Comparison of ENCODE assay signal across 11 mouse cellular contexts in genomic region chr19:34706261-34706660, GRCm38 (mm10). TPM values are rescaled to one million over a fixed set of nuclear protein-coding genes. Genes with fewer than 3 reads are reported as not detected.
DNase-seq lines count a peak whose midpoint lies in the region; ATAC-seq and TF ChIP-seq lines count a peak whose summit lies in the region.
"Had no signal": no experiment of that assay in that cellular context is flagged by ENCODE, and none has a peak within 500 bp of the region (broad histone marks: within the 10 kb centered on the region; RNA-seq: fewer than 3 reads in every experiment).

No protein-coding gene starts in this region.

- peak overlapping the region; percentile 29 for H3K4me2 ChIP-seq in heart, embryonic 13.5 days
- H3K4me2 ChIP-seq in kidney, embryonic 15.5 days, result no peak overlapping the region
- H3K4me2 ChIP-seq in lung, embryonic 16.5 days (ENCODE audit: low read depth, low read length), result no peak overlapping the region
- H3K4me2 ChIP-seq: limb, embryonic 13.5 days had no signal

- TF ChIP-seq CTCF in Patski (IDR thresholded peaks at IDR 0.05), result no peak

- in situ Hi-C loops in Patski (cut with MboI; ENCODE audit: low pct_unique_long_range_greater_than_20kb), result no loop called here

- CTCF ChIA-PET in Patski (lab: Charles Lee), result interaction anchor here (1.4 kb wide), 1 partner anchor 11 kb away, joined by 4 read pairs; no protein-coding TSS in a partner anchor

- peak overlapping the region; percentile 26 for H3K27ac ChIP-seq in heart, embryonic 13.5 days (replicated peaks)
- H3K27ac ChIP-seq in kidney, embryonic 15.5 days, result no peak overlapping the region
- H3K27ac ChIP-seq in lung, embryonic 16.5 days (ENCODE audit: low read length), result peak overlapping the region; percentile 89
- H3K27ac ChIP-seq: heart, adult 2 months; limb, embryonic 13.5 days had no signal

- no peaks in the 10 kb centered on the region for H3K36me3 ChIP-seq in heart, embryonic 13.5 days
- no peaks in the 10 kb centered on the region for H3K36me3 ChIP-seq in kidney, embryonic 15.5 days
- H3K36me3 ChIP-seq in lung, embryonic 16.5 days (ENCODE audit: control insufficient read depth, insufficient read depth, low read length), result no peaks in the 10 kb centered on the region
- H3K36me3 ChIP-seq: limb, embryonic 13.5 days had no signal

- H3K27me3 ChIP-seq in heart, embryonic 13.5 days (replicated peaks), result no peaks in the 10 kb centered on the region
- no peaks in the 10 kb centered on the region for H3K27me3 ChIP-seq in Patski
- H3K27me3 ChIP-seq in kidney, embryonic 15.5 days, result no peaks in the 10 kb centered on the region
- no peaks in the 10 kb centered on the region for H3K27me3 ChIP-seq in lung, embryonic 16.5 days (ENCODE audit: control insufficient read depth, insufficient read depth, low read depth, low read length)
- H3K27me3 ChIP-seq: limb, embryonic 13.5 days had no signal

- intact Hi-C loops in heart, postnatal 25 days (cut with DNase I), result no loop called here

- no peak for DNase-seq in heart, postnatal 25 days (ENCODE audit: low spot score)
- DNase-seq in Patski (ENCODE audit: low read depth, low spot score), result no peak
- no peak for DNase-seq in thymus, postnatal 4 days
- no peak for DNase-seq in layer of hippocampus, postnatal 10 days (ENCODE audit: low spot score in 2 of 2)
- DNase-seq in gastrocnemius, adult 18-20 months (ENCODE audit: low spot score), result no peak
- DNase-seq: heart, adult 2 months had no signal

- no peak for ATAC-seq in heart, embryonic 13.5 days (ENCODE audit: extremely low read depth, insufficient number of reproducible peaks, low FRiP score, low TSS enrichment)
- peak; percentile 76 for ATAC-seq in Patski
- ATAC-seq in kidney, embryonic 15.5 days (replicated peaks; ENCODE audit: low FRiP score), result 0 out of 2 replicates have a peak, but pooled peaks have one; percentile 52
- peak; percentile 94 for ATAC-seq in lung, embryonic 16.5 days (ENCODE audit: low read depth)

- WGBS in heart, embryonic 13.5 days, result 27% methylated on average over 6 of the region's 6 CpGs
- 55% methylated on average over 6 of the region's 6 CpGs for WGBS in kidney, embryonic 15.5 days
- WGBS in lung, embryonic 16.5 days, result 21% methylated on average over 6 of the region's 6 CpGs

- H3K4me3 ChIP-seq in heart, embryonic 13.5 days, result no peak overlapping the region
- H3K4me3 ChIP-seq in kidney, embryonic 15.5 days (replicated peaks), result no peak overlapping the region
- no peak overlapping the region for H3K4me3 ChIP-seq in lung, embryonic 16.5 days (ENCODE audit: low read length)
- H3K4me3 ChIP-seq: heart, adult 2 months; limb, embryonic 13.5 days had no signal

- no peak overlapping the region for H3K9ac ChIP-seq in heart, embryonic 13.5 days
- H3K9ac ChIP-seq in kidney, embryonic 15.5 days, result no peak overlapping the region
- H3K9ac ChIP-seq in lung, embryonic 16.5 days (ENCODE audit: low read length), result no peak overlapping the region
- H3K9ac ChIP-seq: limb, embryonic 13.5 days had no signal

- H3K9me3 ChIP-seq in heart, embryonic 13.5 days, result no peaks in the 10 kb centered on the region
- no peaks in the 10 kb centered on the region for H3K9me3 ChIP-seq in kidney, embryonic 15.5 days (replicated peaks)
- no peaks in the 10 kb centered on the region for H3K9me3 ChIP-seq in lung, embryonic 16.5 days (ENCODE audit: control insufficient read depth, low read length)
- H3K9me3 ChIP-seq: limb, embryonic 13.5 days had no signal

- POLR2A ChIA-PET in Patski (lab: Charles Lee), result no interaction called here

- H3K4me1 ChIP-seq in heart, embryonic 13.5 days, result peaks cover 19% of the 10 kb centered on the region
- no peaks in the 10 kb centered on the region for H3K4me1 ChIP-seq in kidney, embryonic 15.5 days
- H3K4me1 ChIP-seq in lung, embryonic 16.5 days (replicated peaks; ENCODE audit: control insufficient read depth, insufficient read depth, low read length), result peaks cover 11% of the 10 kb centered on the region
- H3K4me1 ChIP-seq: limb, embryonic 13.5 days had no signal

RNA-seq across cellular contexts. Expression of gene Slc16a12, which starts 40.8 kb away (rescaled TPM):
- polyA plus RNA-seq in heart, embryonic 13.5 days (2015; fragmentation: Nextera tagmentation; extraction: Ambion mirVana), result 16.4 and 21.3 TPM in 2 replicates
- total RNA-seq in heart, postnatal 25 days (2021), result 1 to 10 TPM; 2.2 to 2.6 TPM
- polyA plus RNA-seq in Patski (2021), result 0.19 TPM
- polyA plus RNA-seq in kidney, embryonic 15.5 days (2015; fragmentation: Nextera tagmentation; extraction: Ambion mirVana), result 10.6 and 13.4 TPM in 2 replicates
- 15.7 and 16.0 TPM in 2 replicates for polyA plus RNA-seq in lung, embryonic 16.5 days (2015; fragmentation: Nextera tagmentation; extraction: Ambion mirVana)
- total RNA-seq in layer of hippocampus, postnatal 10 days (2021), result 1 to 10 TPM; 2.5 to 3.0 TPM
- total RNA-seq in gastrocnemius, adult 18-20 months (2021), result under 1 TPM; 0.18 to 0.74 TPM
- total RNA-seq: MEL had no signal
